Mouse (Mus musculus): ENCODE measurements at regions not wholly inside any gene's neighbourhood (a gene's known extent, or its start where the extent isn't known, plus 50 kb on each side); places are given as distances from the start of the nearest gene placed in this dataset.

GRCm38 (mm10) chr13:37514641-37515305 lies 169.8 kb downstream of the Ly86 start:
- Histone ChIP-seq H3K9ac (ENCODE audit: low read length) (no peak overlapping the region), H3K4me1 (replicated peaks; ENCODE audit: control insufficient read depth, insufficient read depth) (peaks cover 2% of the 10 kb centered on the region), H3K4me2 (replicated peaks; ENCODE audit: low read depth) (peak overlapping the region; percentile 44), H3K36me3 (ENCODE audit: control insufficient read depth, insufficient read depth, low read length) (no peaks in the 10 kb centered on the region), H3K4me3 (ENCODE audit: low read depth, low read length) (0 out of 2 replicates have a peak overlapping the region, but pooled peaks have one; percentile 1), H3K27ac (replicated peaks) (peak overlapping the region; percentile 59), H3K27me3 (ENCODE audit: control insufficient read depth, insufficient read depth, low read length) (no peaks in the 10 kb centered on the region), H3K9me3 (ENCODE audit: control insufficient read depth, low read length) (no peaks in the 10 kb centered on the region)
- WGBS = 73% methylated on average over 12 of the region's 12 CpGs
- TF ChIP-seq EP300 (optimal IDR thresholded peaks at IDR 0.05) = no peak
- no peak for ATAC-seq (ENCODE audit: low FRiP score, low TSS enrichment)
- no peak for DNase-seq (ENCODE audit: low spot score)

GRCm38 (mm10) chr13:37517055-37517807 lies 172.2 kb downstream of the Ly86 start:
- Histone ChIP-seq H3K4me2 (replicated peaks; ENCODE audit: low read depth) (no peak overlapping the region), H3K27me3 (ENCODE audit: control insufficient read depth, insufficient read depth, low read length) (no peaks in the 10 kb centered on the region), H3K36me3 (ENCODE audit: control insufficient read depth, insufficient read depth, low read length) (no peaks in the 10 kb centered on the region), H3K9ac (ENCODE audit: low read length) (no peak overlapping the region), H3K4me3 (ENCODE audit: low read depth, low read length) (no peak overlapping the region), H3K27ac (replicated peaks) (no peak overlapping the region), H3K4me1 (replicated peaks; ENCODE audit: control insufficient read depth, insufficient read depth) (no peaks in the 10 kb centered on the region), H3K9me3 (ENCODE audit: control insufficient read depth, low read length) (no peaks in the 10 kb centered on the region)
- ATAC-seq (ENCODE audit: low FRiP score, low TSS enrichment) (no peak), DNase-seq (ENCODE audit: low spot score) (no peak)
- TF ChIP-seq CTCF (IDR thresholded peaks at IDR 0.05; ENCODE audit: low read depth) = no peak
- no peak for TF ChIP-seq EP300 (optimal IDR thresholded peaks at IDR 0.05)
- WGBS = 50% methylated on average over 14 of the region's 14 CpGs

- Histone ChIP-seq H3K9me3 (ENCODE audit: control insufficient read depth, low read length) (no peaks in the 10 kb centered on the region), H3K4me1 (replicated peaks; ENCODE audit: control insufficient read depth, insufficient read depth) (no peaks in the 10 kb centered on the region), H3K9ac (ENCODE audit: low read length) (no peak overlapping the region), H3K27ac (replicated peaks) (no peak overlapping the region), H3K36me3 (ENCODE audit: control insufficient read depth, insufficient read depth, low read length) (no peaks in the 10 kb centered on the region), H3K27me3 (ENCODE audit: control insufficient read depth, insufficient read depth, low read length) (no peaks in the 10 kb centered on the region), H3K4me3 (ENCODE audit: low read depth, low read length) (no peak overlapping the region), H3K4me2 (replicated peaks; ENCODE audit: low read depth) (no peak overlapping the region)
- DNase-seq (ENCODE audit: low spot score) (no peak), ATAC-seq (ENCODE audit: low FRiP score, low TSS enrichment) (no peak)
- TF ChIP-seq CTCF (IDR thresholded peaks at IDR 0.05; ENCODE audit: low read depth) (peak; percentile 64), EP300 (optimal IDR thresholded peaks at IDR 0.05) (no peak)
- 74% methylated on average over 3 of the region's 3 CpGs for WGBS
Observed at GRCm38 (mm10) chr13:37519948-37520347, 174.9 kb downstream of the Ly86 start.

GRCm38 (mm10) chr13:37525097-37525726 lies 180.2 kb downstream of the Ly86 start:
- H3K27ac ChIP-seq (replicated peaks) = no peak overlapping the region
- no peak for TF ChIP-seq EP300 (optimal IDR thresholded peaks at IDR 0.05)
- TF ChIP-seq CTCF (IDR thresholded peaks at IDR 0.05; ENCODE audit: low read depth) = no peak
- H3K36me3 ChIP-seq (ENCODE audit: control insufficient read depth, insufficient read depth, low read length) = no peaks in the 10 kb centered on the region
- no peak overlapping the region for H3K4me2 ChIP-seq (replicated peaks; ENCODE audit: low read depth)
- DNase-seq (ENCODE audit: low spot score) (no peak), ATAC-seq (ENCODE audit: low FRiP score, low TSS enrichment) (0 out of 2 replicates have a peak, but pooled peaks have one; percentile 18)
- 70% methylated on average over 15 of the region's 15 CpGs for WGBS
- H3K9me3 ChIP-seq (ENCODE audit: control insufficient read depth, low read length) = no peaks in the 10 kb centered on the region
- no peak overlapping the region for H3K9ac ChIP-seq (ENCODE audit: low read length)
- no peak overlapping the region for H3K4me3 ChIP-seq (ENCODE audit: low read depth, low read length)
- no peaks in the 10 kb centered on the region for H3K27me3 ChIP-seq (ENCODE audit: control insufficient read depth, insufficient read depth, low read length)
- no peaks in the 10 kb centered on the region for H3K4me1 ChIP-seq (replicated peaks; ENCODE audit: control insufficient read depth, insufficient read depth)

GRCm38 (mm10) chr13:37526102-37526501 lies 181.1 kb downstream of the Ly86 start:
- no peak overlapping the region for H3K4me3 ChIP-seq (ENCODE audit: low read depth, low read length)
- WGBS = 84% methylated on average over 8 of the region's 8 CpGs
- H3K36me3 ChIP-seq (ENCODE audit: control insufficient read depth, insufficient read depth, low read length) = no peaks in the 10 kb centered on the region
- H3K4me2 ChIP-seq (replicated peaks; ENCODE audit: low read depth) = no peak overlapping the region
- H3K9me3 ChIP-seq (ENCODE audit: control insufficient read depth, low read length) = no peaks in the 10 kb centered on the region
- H3K27me3 ChIP-seq (ENCODE audit: control insufficient read depth, insufficient read depth, low read length) = no peaks in the 10 kb centered on the region
- H3K9ac ChIP-seq (ENCODE audit: low read length) = no peak overlapping the region
- no peak for TF ChIP-seq CTCF (IDR thresholded peaks at IDR 0.05; ENCODE audit: low read depth)
- TF ChIP-seq EP300 (optimal IDR thresholded peaks at IDR 0.05) = no peak
- DNase-seq (ENCODE audit: low spot score) (no peak), ATAC-seq (ENCODE audit: low FRiP score, low TSS enrichment) (peak; percentile 15; the same call in 1 of the 2 replicates)
- no peak overlapping the region for H3K27ac ChIP-seq (replicated peaks)
- no peaks in the 10 kb centered on the region for H3K4me1 ChIP-seq (replicated peaks; ENCODE audit: control insufficient read depth, insufficient read depth)

All from stomach, postnatal 0 days (tissue).